Mouse (Mus musculus): Measurements from ENCODE around the gene Tmprss13.

Gene Tmprss13

DNA sequence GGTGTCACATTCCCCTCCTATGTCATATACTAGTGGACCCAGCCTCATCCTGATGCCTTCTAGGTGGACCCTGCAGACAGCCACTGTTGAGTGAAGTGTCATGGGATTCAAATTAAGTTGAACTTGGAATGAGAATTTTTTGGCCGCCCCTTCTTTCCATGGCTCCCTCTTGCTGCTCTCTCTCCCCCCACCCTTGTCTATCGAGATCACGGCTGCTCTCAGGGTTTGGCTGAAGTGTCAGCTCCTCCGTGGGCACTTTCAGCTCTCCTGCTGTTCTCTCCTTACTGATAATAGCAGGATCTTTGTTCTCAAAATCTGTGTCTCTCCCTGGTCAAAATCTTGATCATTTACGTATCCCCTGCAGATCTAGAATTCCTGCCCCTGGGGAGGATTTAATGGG is 63.9 kb downstream of the Tmprss13 start:
- no peak for DNase-seq (ENCODE audit: low read depth)

DNA sequence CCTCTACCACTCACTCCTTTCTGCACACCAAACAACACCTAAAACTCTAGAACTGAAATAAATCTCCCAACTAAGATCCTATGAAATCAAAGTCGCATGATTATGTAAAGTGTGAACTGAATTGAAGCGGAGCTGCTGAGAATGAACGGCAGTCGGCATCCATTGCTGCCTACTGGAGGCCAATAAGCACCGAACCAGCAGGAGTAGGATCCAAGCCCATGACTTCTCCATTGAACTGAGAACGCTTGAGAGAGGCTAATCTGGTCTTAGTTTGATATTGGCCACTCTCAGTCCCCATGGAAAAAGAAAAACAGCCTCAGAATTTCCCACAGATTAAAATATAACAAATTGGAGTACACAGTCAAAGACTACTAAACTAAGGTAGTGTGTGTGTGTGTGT is 65.0 kb downstream of the Tmprss13 start:
- no peak for DNase-seq (ENCODE audit: low read depth)

DNA sequence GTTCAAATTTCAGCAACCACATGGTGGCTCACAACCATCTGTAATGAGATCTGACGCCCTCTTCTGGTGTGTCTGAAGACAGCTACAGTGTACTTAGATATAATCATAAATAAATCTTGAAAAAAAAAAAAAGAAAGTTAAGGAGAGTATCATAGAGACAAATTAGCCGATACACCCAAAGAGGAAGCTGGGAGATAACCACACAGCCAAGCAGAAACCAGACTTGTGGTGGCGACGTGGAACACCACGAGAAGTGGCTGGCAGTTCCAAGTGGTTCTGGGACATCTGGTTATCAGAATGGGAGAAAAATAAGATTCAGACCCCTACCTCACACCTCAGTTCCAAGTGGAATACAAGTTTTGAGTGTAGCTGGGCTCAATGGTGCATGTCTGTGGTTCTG is 67.8 kb downstream of the Tmprss13 start:
- DNase-seq (ENCODE audit: low read depth): peak; percentile 47

DNA sequence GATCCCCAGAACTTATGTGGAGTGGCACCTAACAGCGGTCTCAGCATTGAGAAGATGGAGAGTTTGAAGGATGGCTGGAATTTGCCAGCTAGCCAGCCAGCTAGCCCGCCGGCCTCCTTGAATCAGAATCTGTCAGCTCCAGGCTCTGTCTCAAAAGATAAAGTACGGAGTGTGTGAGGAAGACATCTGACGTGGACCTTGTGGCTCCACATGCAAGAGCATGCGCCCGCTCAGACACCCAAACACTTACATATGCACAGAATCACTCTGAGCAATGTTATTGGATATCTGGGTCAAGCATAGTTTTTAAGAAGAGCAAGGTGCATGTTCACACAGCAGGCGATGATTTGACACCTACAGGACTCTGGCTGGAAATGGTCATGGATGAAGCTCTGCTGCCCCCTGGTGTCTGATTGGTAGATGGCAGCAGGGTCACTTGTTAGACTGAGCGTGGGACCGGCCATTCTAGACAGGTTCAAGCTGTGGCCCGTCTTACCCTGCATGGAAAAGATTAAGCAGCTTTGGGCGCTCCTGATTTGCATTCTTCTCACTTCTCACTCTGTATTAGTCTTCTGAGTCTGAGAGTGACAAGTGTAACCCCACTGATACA is 69.6 kb downstream of the Tmprss13 start:
- DNase-seq (ENCODE audit: low read depth): peak; percentile 76

GRCm38 (mm10) chr9:45389596-45389995 is 70.7 kb downstream of the Tmprss13 start:
- no peak for DNase-seq (ENCODE audit: low read depth)

- DNase-seq (ENCODE audit: low read depth): peak; percentile 3
These were observed 72.4 kb downstream of the Tmprss13 start for GRCm38 (mm10) chr9:45391299-45391698.

DNA sequence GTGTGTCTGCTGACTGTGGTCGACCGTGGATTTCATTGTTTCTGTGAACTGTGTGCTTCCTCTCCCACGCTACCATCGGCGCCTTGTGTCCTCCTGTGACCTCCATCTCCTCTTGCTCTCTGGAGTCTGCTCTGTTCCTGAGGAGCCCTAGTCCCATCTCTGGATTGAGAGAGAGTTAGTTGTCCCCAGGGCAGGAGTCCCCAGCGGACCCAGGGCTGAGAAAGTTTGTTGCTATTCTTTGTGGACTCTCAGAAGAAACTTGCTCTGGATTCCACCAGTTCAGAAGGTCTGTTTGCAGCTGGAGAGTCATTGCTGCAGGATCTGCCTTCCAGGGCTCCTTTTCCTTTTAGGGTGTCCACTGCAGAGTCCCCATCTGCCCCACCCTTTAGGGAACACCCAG is 76.3 kb downstream of the Tmprss13 start:
- DNase-seq (ENCODE audit: low read depth): no peak

DNA sequence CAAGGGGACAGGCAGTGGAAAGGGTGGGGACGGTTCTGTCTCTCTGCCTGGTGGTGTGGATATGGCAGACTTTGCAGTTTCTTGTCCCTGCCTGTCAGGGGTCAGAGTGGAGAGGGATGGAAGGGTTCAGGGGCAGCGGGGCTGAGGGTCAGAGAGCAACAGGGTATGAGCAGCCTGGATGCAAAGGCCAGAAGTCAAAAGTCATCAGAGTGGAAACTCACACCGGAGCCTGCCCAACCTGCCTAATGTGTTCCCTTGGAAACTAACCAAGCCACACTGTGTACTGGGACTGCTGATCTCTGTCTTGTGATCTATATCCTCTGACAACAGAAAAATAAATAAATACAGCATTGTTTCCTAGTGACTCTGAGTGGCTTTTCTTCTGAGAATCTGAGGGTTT is 76.9 kb downstream of the Tmprss13 start:
- DNase-seq (ENCODE audit: low read depth): no peak
